Mouse (Mus musculus): ENCODE data around the gene Cd164.

Gene Cd164

GRCm38 (mm10) chr10:41504996-41505395, 14.2 kb upstream of the Cd164 start:
- no peak for DNase-seq

GRCm38 (mm10) chr10:41505446-41505845, 13.8 kb upstream of the Cd164 start:
- DNase-seq, result peak; percentile 76 to 82

- DNase-seq, result peak in 1 of 2 experiments; percentile 58
Measured at GRCm38 (mm10) chr10:41509160-41509559, 10.1 kb upstream of the Cd164 start.

- DNase-seq, result no peak
Measured at GRCm38 (mm10) chr10:41514301-41514700, 4.9 kb upstream of the Cd164 start.

- DNase-seq, result no peak
Measured at GRCm38 (mm10) chr10:41514921-41515320, 4.3 kb upstream of the Cd164 start.

DNA sequence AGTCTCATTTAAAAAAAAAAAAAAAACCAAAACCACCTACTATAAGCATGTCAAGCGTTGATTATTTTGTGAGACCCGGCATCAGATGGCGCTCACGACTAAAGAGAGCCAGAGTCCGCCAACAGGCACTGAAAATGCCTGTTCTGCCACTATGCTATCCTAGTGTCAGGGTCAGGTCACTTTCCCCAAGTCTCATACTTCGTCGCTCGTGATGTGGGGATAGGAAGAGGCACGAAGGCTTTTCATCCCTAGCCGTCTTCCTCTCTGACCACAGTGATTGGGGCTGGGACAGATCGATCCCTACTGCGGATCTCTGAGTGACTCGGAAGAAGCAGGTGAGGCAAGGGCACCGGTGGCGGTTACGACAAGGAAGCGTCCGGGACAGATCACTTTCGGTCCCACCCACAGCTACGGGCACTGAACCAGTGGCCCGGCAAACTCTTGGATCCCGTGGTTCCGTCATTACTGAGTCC, 670 bp upstream of the Cd164 start:
- DNase-seq, result peak; percentile 82 to 84

DNA sequence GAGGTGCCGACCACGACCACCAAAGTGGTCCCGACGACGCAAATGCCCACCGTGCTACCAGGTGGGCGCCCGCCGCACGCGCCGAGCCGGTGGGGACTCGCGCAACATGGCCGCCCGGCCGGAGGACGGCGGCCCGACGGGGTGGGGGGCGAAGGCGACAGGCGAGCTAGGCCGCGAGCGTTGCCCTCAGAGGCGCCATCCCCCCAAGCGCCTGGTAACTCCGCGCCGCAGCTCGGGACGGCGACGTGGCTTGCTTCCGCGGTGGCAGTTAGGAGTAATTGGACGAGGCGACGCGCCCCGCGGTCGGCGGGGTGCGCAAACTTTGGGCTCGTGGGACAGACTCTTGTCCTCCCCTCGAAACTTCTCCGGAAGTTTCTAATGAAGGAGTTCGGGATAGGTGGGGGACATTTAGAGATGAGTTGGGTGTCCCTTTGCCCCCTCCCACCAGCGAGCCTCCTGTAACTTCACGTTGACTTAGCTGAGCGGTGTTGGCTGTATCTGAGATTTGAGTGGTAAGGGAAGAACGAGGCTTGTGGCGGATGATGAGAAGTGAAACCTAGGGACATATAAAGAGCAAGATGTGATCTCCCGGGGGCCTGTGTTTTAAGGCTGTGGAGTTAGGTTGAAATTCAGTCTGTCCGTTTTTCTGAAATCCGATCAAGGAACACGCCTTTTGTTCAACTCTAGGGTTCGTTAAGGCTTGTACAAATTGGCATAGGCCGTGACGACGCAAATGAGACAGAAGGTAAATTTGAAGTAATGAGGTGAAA, 611 bp downstream of the Cd164 start:
- DNase-seq, result peak; percentile 27 to 72

DNA sequence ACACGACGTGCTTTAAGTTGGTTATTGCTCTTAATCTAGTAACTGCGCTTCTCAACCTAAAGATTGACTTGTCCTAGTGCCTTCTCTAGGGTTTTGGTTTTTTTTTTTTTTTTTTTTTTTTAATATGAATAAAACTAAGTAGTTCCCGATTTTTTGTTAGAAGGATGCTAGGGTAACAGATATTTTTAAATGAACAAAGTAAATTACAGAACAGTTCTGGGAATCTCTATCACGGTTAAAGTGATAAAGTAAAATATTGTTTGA, 1.1 kb downstream of the Cd164 start:
- DNase-seq, result no peak

GRCm38 (mm10) chr10:41523386-41523785, 4.2 kb downstream of the Cd164 start:
- no peak for DNase-seq

DNA sequence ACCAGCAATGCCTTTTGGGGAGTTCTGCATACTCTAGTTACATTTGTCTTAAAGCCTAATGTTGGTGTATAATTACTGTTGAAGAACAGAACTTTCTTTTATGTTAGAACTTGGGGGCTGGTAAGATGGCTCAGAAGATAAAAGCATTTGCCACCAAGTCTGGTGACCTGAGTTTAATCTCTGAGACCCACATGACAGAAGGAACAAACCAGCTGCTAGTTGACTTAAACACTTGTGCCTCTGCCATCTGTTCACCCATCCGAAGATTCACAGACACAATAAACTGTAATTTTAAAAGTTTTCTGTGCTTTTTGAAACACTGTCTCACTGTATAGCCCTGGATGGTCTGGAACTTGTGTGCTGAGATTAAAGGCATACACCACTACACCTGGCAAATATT, 6.5 kb downstream of the Cd164 start:
- DNase-seq, result no peak

GRCm38 (mm10) chr10:41529972-41530371, 10.8 kb downstream of the Cd164 start:
- DNase-seq, result no peak

DNA sequence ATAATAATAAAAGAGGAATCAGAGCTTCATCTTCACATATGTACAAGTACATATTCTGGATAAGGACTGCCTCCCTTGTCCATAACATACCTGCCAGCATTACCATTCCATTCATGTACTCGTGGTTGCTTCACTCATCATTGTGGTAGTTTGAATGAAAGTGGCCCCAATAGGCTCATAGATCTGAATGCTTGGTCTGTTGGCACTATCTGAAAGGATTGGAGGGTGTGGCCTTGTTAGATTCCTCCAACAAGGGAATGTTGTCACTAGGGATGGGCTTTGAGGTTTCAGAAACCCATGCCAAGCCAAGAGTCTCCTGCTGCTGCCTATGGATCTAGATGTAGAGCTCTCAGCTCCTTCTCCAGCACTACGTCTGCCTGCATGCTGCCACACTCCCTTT, 16.8 kb downstream of the Cd164 start:
- no peak for DNase-seq

GRCm38 (mm10) chr10:41536714-41537113, 17.5 kb downstream of the Cd164 start:
- no peak for DNase-seq

- no peak for DNase-seq
Measured at GRCm38 (mm10) chr10:41537226-41537982, 18.2 kb downstream of the Cd164 start.

DNA sequence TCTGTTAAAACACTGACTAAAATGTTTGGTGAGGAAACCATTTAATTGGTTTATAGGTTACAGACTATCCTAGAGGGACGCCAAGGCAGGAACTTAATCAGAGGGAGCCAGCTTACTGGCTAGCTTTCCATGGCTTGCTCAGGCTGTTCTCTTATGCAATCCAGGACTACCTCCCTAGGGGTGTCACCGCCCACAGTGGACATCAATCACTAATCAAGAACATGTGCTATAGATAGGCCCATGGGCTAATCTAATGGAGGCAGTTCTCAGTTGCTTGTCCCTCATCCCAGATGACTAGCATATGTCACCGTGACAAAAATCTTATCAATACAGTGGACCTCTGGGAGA, 18.7 kb downstream of the Cd164 start:
- DNase-seq, result no peak

- no peak for DNase-seq
Measured at GRCm38 (mm10) chr10:41538986-41539385, 19.8 kb downstream of the Cd164 start.

DNA sequence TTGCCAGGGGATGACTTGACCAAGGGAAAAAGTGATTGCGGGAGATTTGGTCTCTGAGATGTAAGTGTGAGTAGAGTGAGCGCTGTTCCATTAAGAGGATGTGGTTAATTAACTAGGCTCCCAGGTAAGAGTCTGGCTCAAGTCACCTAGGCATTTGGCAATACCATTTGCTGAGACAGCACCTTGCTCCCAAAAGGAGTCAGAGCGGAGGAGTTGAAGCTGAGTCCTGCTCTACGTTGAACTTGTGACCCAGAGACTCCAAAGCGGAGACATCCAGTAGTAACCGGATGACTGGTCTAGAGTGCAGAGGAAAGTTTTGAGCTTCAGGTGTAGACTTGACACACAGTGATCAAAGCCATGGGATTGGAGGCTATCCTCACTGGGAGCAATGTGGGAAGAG, 22.8 kb downstream of the Cd164 start:
- peak; percentile 32 to 66 for DNase-seq

- no peak for DNase-seq
Measured at GRCm38 (mm10) chr10:41543439-41543838, 24.2 kb downstream of the Cd164 start.

DNA sequence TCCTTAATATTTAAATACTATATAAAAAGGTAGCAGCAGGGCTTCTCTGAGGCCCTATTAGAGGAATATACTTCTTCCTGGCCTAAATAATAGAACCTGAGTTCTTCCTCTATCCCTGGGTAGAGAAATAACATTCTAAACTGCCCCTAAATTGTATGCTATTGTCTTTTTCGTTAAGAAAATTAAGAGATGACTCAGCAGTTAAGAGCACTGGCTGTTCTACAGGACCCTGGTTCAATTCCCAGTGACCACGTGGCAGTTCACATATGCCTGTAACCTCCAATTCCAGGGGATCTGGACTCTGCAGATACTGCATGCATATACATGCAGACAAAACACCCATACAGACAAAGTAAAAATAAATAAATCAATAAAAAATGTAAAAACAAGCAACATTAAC, 24.6 kb downstream of the Cd164 start:
- no peak for DNase-seq

GRCm38 (mm10) chr10:41544481-41545190, 25.4 kb downstream of the Cd164 start:
- no peak for DNase-seq

GRCm38 (mm10) chr10:41545224-41545755, 26.1 kb downstream of the Cd164 start:
- no peak for DNase-seq

DNA sequence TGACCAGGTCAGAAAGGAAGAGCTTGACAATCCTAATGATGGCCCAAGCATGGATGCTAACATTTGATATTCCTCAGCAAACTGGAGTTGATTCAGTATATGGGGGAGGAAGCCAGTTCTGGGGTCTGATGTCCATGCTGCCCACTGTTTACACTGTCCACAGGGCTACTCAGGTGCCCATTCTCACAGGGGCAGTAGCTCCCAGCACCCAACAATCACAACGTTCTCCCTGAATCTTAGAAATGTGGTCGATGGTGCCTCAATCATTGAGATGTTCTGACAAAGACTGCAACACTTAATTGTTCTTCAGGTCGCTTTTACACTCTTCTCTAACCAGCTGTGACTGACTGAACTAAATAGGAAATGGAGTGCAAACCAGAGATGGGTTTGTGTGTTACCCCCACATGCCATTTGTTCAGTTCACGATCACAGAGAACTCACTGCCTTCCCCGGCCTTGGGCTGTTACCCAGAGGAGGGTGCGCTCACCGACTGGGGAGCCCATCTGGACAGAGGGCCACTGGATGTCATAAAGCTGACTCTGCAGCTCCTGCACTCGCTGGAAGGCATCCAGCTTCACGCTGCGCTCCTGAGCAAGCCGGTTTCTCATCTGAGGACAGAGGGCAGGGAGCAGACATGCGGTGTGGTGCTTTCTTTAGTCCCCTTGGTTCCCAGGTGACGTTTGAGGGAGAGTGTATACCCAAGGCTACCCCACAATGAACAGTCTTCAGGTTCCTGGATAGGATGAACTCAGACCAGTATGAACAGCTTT, 27.4 kb downstream of the Cd164 start:
- DNase-seq, result peak; percentile 87

GRCm38 (mm10) chr10:41550711-41551110, 31.5 kb downstream of the Cd164 start:
- no peak for DNase-seq
